Mouse (Mus musculus) forebrain, embryonic 16.5 days (tissue): ENCODE measurements around the gene Grb7. TPM values are rescaled to one million over a fixed set of nuclear protein-coding genes. Genes with fewer than 3 reads are reported as not detected.

Source experiments
- ATAC-seq: fragments of 200-750 bp; cut with Nextera tagmentation; 2 replicates; pipeline ENCODE4 v1.8.0; 2017; ENCODE audit warnings: mild to moderate bottlenecking, moderate library complexity
- H3K27ac ChIP-seq: fragments of 300-500 bp; sonication (generic); 2 replicates; pipeline ENCODE4 v1.5.1; 2014; ENCODE audit warnings: low read length, control low read depth
- H3K27me3 ChIP-seq: fragments of 300-500 bp; sonication (generic); replicated peaks from 2 replicates; pipeline ENCODE4 v1.6.1; 2014; ENCODE audit warnings: low read length; ENCODE audit not compliant: control insufficient read depth, insufficient read depth
- H3K36me3 ChIP-seq: fragments of 300-500 bp; sonication (generic); 2 replicates; pipeline ENCODE4 v1.6.1; 2014; ENCODE audit not compliant: control insufficient read depth, insufficient read depth
- H3K4me1 ChIP-seq: fragments of 300-500 bp; sonication (generic); replicated peaks from 2 replicates; pipeline ENCODE4 v1.6.1; 2014; ENCODE audit warnings: low read length; ENCODE audit not compliant: control insufficient read depth, insufficient read depth
- H3K4me2 ChIP-seq: fragments of 300-500 bp; sonication (generic); 2 replicates; pipeline ENCODE4 v1.6.1; 2014; ENCODE audit warnings: mild to moderate bottlenecking, low read length, control low read depth
- H3K4me3 ChIP-seq: fragments of 300-500 bp; sonication (generic); replicated peaks from 2 replicates; pipeline ENCODE4 v1.5.1; 2014; ENCODE audit warnings: mild to moderate bottlenecking, low read length, control low read depth
- H3K9ac ChIP-seq: fragments of 300-500 bp; sonication (generic); replicated peaks from 2 replicates; pipeline ENCODE4 v1.6.1; 2014; ENCODE audit warnings: low read depth, low read length, control low read depth
- H3K9me3 ChIP-seq: fragments of 300-500 bp; sonication (generic); 2 replicates; pipeline ENCODE4 v1.6.1; 2016; ENCODE audit warnings: low read length; ENCODE audit not compliant: control insufficient read depth
- WGBS: fragments of 180-500 bp; shearing (Covaris S2); extraction: QIAGEN DNeasy Blood & Tissue Kit; methylation state at CpG from one replicate; pipeline ENCODE4 v1.1.7; 2014; 5-methylcytosine and 5-hydroxymethylcytosine counted together
- polyA plus RNA-seq: library from polyadenylated mRNA; unstranded; fragments of >200 nt; fragmentation: Nextera tagmentation; extraction: Ambion mirVana; gene quantifications from 2 replicates; pipeline ENCODE4 v1.2.1, GENCODE M21; 2015

Gene Grb7
- polyA plus RNA-seq, 1 experiment from 2014 or later: 0.70 TPM

DNA sequence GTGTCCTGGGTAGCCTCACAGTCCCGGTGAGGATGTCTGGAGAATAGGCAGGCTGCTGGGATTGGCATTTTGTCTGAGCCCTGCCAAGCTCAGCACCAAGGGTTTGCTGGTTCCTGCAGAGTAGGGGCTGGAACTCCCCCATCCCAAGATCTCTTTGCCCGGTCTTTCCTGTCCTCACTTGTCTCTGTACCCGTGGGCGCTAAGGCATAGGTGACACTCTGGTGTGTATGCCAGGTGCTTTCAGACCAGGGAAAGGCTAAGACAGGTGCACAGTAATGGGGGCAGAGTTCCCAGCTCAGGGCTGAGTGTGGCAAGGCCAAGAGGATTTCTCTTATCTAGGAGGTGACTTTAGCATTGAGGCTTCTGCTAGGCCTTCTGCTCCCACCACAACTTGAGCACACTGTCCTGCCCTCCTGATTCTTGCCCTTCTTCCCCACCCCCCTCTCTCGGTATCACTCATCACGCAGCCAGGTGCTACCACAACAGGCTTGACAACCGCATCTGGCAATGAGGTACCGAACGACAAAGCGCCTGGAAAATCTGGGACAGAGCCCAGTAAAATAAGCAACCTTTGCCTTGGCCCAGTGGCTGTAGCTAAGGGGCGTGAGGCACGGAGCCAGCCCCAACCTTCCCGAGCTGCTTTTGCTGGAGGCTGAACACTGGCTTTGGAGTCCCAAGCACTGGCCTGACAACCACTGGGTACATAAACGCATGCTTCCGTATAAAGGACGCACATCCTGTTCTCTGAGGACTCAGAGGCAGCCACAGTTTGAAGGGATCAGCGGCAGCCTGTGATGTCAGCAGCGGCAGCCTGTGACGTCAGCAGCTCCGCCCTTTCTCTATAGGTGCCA, 4.0 kb downstream of the Grb7 start:
- 79% methylated on average over 20 of the region's 20 CpGs for WGBS
- no peak overlapping the region for H3K27ac ChIP-seq
- no peak overlapping the region for H3K4me3 ChIP-seq
- H3K4me1 ChIP-seq: peaks cover 4% of the 10 kb centered on the region; the same call in 1 of the 2 replicates
- peaks cover 14% of the 10 kb centered on the region for H3K27me3 ChIP-seq
- no peak overlapping the region for H3K4me2 ChIP-seq
- ATAC-seq: no peak
- no peaks in the 10 kb centered on the region for H3K9me3 ChIP-seq
- H3K9ac ChIP-seq: no peak overlapping the region
- H3K36me3 ChIP-seq: no peaks in the 10 kb centered on the region

- H3K27me3 ChIP-seq: peaks cover 20% of the 10 kb centered on the region
- no peak overlapping the region for H3K27ac ChIP-seq
- WGBS: 83% methylated on average over 4 of the region's 4 CpGs
- H3K9ac ChIP-seq: no peak overlapping the region
- no peak for ATAC-seq
- peaks cover 2% of the 10 kb centered on the region for H3K4me1 ChIP-seq
- H3K4me3 ChIP-seq: no peak overlapping the region
- H3K4me2 ChIP-seq: no peak overlapping the region
- H3K36me3 ChIP-seq: no peaks in the 10 kb centered on the region
- no peaks in the 10 kb centered on the region for H3K9me3 ChIP-seq
These were observed 9.3 kb downstream of the Grb7 start for GRCm38 (mm10) chr11:98455484-98455883.

- Histone ChIP-seq H3K9me3 (no peaks in the 10 kb centered on the region), H3K36me3 (no peaks in the 10 kb centered on the region), H3K4me2 (no peak overlapping the region), H3K4me3 (no peak overlapping the region), H3K4me1 (peaks cover 2% of the 10 kb centered on the region), H3K27ac (no peak overlapping the region), H3K27me3 (peaks cover 20% of the 10 kb centered on the region), H3K9ac (no peak overlapping the region)
- WGBS: 72% methylated on average over 5 of the region's 5 CpGs
- no peak for ATAC-seq
These were observed 10.4 kb downstream of the Grb7 start for GRCm38 (mm10) chr11:98456545-98456944.

- Histone ChIP-seq H3K4me1 (peaks cover 2% of the 10 kb centered on the region), H3K36me3 (no peaks in the 10 kb centered on the region), H3K9me3 (no peaks in the 10 kb centered on the region), H3K27ac (no peak overlapping the region), H3K9ac (peak overlapping the region; percentile 70), H3K4me3 (peak overlapping the region; percentile 63), H3K4me2 (peak overlapping the region; percentile 78), H3K27me3 (peaks cover 20% of the 10 kb centered on the region)
- ATAC-seq: peak; percentile 11; the same call in 1 of the 2 replicates
- 21% methylated on average over 9 of the region's 9 CpGs for WGBS
These were observed 10.8 kb downstream of the Grb7 start for GRCm38 (mm10) chr11:98456945-98457344.

- Histone ChIP-seq H3K27ac (0 out of 2 replicates have a peak overlapping the region, but pooled peaks have one; percentile 3), H3K36me3 (no peaks in the 10 kb centered on the region), H3K4me2 (peak overlapping the region; percentile 78), H3K9me3 (no peaks in the 10 kb centered on the region), H3K4me3 (peak overlapping the region; percentile 63), H3K4me1 (peaks cover 2% of the 10 kb centered on the region), H3K27me3 (peaks cover 20% of the 10 kb centered on the region), H3K9ac (peak overlapping the region; percentile 70)
- peak; percentile 83 for ATAC-seq
- 1% methylated on average over 52 of the region's 64 CpGs for WGBS
These were observed 11.3 kb downstream of the Grb7 start for GRCm38 (mm10) chr11:98457367-98458120.

- no peaks in the 10 kb centered on the region for H3K9me3 ChIP-seq
- H3K4me2 ChIP-seq: peak overlapping the region; percentile 78
- ATAC-seq: peak; percentile 34; the same call in 1 of the 2 replicates
- no peaks in the 10 kb centered on the region for H3K36me3 ChIP-seq
- 5% methylated on average over 26 of the region's 30 CpGs for WGBS
- H3K27ac ChIP-seq: no peak overlapping the region
- H3K4me1 ChIP-seq: peaks cover 2% of the 10 kb centered on the region
- peaks cover 20% of the 10 kb centered on the region for H3K27me3 ChIP-seq
- peak overlapping the region; percentile 63 for H3K4me3 ChIP-seq
- H3K9ac ChIP-seq: peak overlapping the region; percentile 70
These were observed 12.2 kb downstream of the Grb7 start for GRCm38 (mm10) chr11:98458121-98458990.

GRCm38 (mm10) chr11:98459071-98459741, 13.0 kb downstream of the Grb7 start:
- H3K36me3 ChIP-seq: no peaks in the 10 kb centered on the region
- H3K27me3 ChIP-seq: peaks cover 20% of the 10 kb centered on the region
- 15% methylated on average over 11 of the region's 11 CpGs for WGBS
- H3K9ac ChIP-seq: no peak overlapping the region
- no peak overlapping the region for H3K4me3 ChIP-seq
- ATAC-seq: no peak
- H3K4me2 ChIP-seq: no peak overlapping the region
- no peak overlapping the region for H3K27ac ChIP-seq
- peaks cover 2% of the 10 kb centered on the region for H3K4me1 ChIP-seq
- H3K9me3 ChIP-seq: no peaks in the 10 kb centered on the region

DNA sequence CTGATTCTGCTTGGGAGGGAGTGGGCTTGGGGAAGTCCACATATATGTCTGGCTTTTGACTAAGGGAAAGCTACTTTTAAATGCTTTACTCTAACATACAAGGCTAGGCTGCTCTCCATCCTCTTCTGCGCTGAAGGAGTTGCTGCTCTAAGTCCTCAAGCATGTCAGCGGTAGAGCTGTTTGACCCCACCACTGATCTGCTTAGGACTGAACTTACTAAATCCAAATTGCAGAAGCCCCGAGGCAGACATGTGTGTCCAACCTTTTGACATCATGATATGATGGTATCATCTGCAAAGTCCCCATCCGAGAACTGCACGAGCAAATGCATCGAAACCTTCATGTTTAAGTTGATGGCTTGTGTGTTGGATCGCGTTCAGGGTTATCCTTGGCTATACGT, 13.7 kb downstream of the Grb7 start:
- WGBS: 83% methylated on average over 9 of the region's 9 CpGs

More for the DNA sequence above, 13.7 kb downstream of the Grb7 start:
- Histone ChIP-seq H3K4me1 (peaks cover 2% of the 10 kb centered on the region), H3K27ac (no peak overlapping the region), H3K9me3 (no peaks in the 10 kb centered on the region), H3K9ac (no peak overlapping the region), H3K4me2 (no peak overlapping the region), H3K4me3 (no peak overlapping the region), H3K27me3 (peaks cover 20% of the 10 kb centered on the region), H3K36me3 (no peaks in the 10 kb centered on the region)
- no peak for ATAC-seq
